Mouse (Mus musculus): ENCODE measurements at regions not wholly inside any gene's neighbourhood (a gene's known extent, or its start where the extent isn't known, plus 50 kb on each side); places are given as distances from the start of the nearest gene placed in this dataset.

DNA sequence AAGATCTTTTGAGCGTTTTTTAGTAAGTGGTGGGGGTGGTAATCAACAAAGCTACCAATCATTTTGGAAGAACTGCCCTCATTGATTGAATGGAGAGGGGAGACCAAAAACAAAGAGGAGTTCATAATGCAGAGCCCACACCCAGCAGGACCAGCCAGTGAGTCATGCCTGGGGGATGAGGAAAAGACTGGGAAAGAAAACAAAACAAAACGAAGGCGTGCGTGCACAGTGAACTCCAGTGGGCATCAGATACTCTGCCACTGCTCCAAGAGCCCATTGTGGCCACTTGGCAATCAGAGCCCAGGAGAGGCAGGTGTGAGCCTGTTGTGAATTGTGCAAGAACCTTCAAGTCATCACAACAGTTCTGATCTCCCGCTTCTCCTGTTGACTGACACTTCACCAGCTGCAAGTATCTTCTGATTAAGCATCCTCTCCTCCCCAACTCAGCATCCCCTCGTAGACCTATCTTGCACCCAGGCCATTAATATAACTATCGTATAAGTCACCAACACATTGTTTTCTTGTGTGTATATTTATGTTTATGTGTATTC, 351.1 kb upstream of the Trib2 start:
- 76% methylated on average over 7 of the region's 7 CpGs for WGBS
- no peak for TF ChIP-seq POLR2A (IDR thresholded peaks at IDR 0.05; ENCODE audit: borderline replicate concordance, insufficient read depth, low read length)
- TF ChIP-seq CTCF (IDR thresholded peaks at IDR 0.05; ENCODE audit: borderline replicate concordance, insufficient read depth, low read depth, low read length) = no peak

DNA sequence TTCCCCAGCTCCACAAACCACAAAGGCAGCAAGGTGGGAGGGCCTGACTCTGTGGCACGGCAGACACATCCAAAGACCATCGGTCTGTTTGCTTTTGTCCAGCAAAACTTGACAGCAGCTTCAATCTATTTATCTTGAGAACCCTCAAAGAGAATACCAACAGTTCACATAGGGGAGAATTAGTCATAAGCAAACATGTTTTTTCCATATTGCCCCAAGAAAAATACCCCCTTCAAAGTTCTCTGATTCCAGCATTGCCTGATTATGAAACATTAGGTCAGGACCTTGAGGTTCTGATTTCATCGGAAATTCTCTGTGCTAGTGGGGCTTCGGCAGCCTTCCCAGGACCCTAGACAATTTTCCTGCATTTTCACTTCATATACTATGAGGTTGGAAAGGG, 348.4 kb upstream of the Trib2 start:
- TF ChIP-seq CTCF (IDR thresholded peaks at IDR 0.05; ENCODE audit: borderline replicate concordance, insufficient read depth, low read depth, low read length) (no peak), POLR2A (IDR thresholded peaks at IDR 0.05; ENCODE audit: borderline replicate concordance, insufficient read depth, low read length) (no peak)
- 95% methylated on average over 4 of the region's 4 CpGs for WGBS

More for the DNA sequence above, 351.1 kb upstream of the Trib2 start:
- Histone ChIP-seq H3K4me3 (replicated peaks; ENCODE audit: insufficient read depth, low read depth, low read length) (no peak overlapping the region), H3K27me3 (ENCODE audit: control insufficient read depth, insufficient read depth, low read length) (no peaks in the 10 kb centered on the region), H3K27ac (ENCODE audit: insufficient read depth, low read length) (no peak overlapping the region), H3K4me1 (ENCODE audit: control insufficient read depth, insufficient read depth, low read length) (no peaks in the 10 kb centered on the region)
- DNase-seq = no peak

DNA sequence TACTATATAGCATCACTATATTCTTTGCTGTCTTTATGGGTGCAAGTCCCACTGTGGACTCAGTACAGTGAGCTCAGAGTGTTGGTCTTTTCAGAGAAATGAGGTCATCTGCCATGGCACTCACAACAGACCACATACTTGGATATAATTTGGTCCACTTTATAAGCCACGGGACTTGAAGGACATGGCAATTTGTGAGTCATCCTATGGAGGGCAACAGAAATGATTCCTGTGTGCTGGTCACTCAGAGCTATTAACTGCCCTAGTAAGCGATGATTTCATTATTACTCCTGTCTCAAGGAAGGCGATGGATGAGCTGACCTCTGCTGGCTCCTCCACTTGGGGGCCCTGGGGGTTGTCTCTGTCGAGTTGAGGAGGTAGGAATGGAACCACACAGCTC, 345.2 kb upstream of the Trib2 start:
- no peak for DNase-seq
- no peak for TF ChIP-seq POLR2A (IDR thresholded peaks at IDR 0.05; ENCODE audit: borderline replicate concordance, insufficient read depth, low read length)
- no peak for TF ChIP-seq CTCF (IDR thresholded peaks at IDR 0.05; ENCODE audit: borderline replicate concordance, insufficient read depth, low read depth, low read length)
- WGBS = 85% methylated on average over 4 of the region's 4 CpGs
- no peak overlapping the region for H3K4me3 ChIP-seq (replicated peaks; ENCODE audit: insufficient read depth, low read depth, low read length)
- no peak overlapping the region for H3K27ac ChIP-seq (ENCODE audit: insufficient read depth, low read length)
- no peaks in the 10 kb centered on the region; the same call in 1 of the 2 replicates for H3K4me1 ChIP-seq (ENCODE audit: control insufficient read depth, insufficient read depth, low read length)
- peaks cover 1% of the 10 kb centered on the region; the same call in 1 of the 2 replicates for H3K27me3 ChIP-seq (ENCODE audit: control insufficient read depth, insufficient read depth, low read length)

More for the DNA sequence above, 348.4 kb upstream of the Trib2 start:
- H3K4me1 ChIP-seq (ENCODE audit: control insufficient read depth, insufficient read depth, low read length) = no peaks in the 10 kb centered on the region
- no peak overlapping the region for H3K4me3 ChIP-seq (replicated peaks; ENCODE audit: insufficient read depth, low read depth, low read length)
- no peak overlapping the region for H3K27ac ChIP-seq (ENCODE audit: insufficient read depth, low read length)
- H3K27me3 ChIP-seq (ENCODE audit: control insufficient read depth, insufficient read depth, low read length) = no peaks in the 10 kb centered on the region; the same call in 1 of the 2 replicates
- no peak for DNase-seq

DNA sequence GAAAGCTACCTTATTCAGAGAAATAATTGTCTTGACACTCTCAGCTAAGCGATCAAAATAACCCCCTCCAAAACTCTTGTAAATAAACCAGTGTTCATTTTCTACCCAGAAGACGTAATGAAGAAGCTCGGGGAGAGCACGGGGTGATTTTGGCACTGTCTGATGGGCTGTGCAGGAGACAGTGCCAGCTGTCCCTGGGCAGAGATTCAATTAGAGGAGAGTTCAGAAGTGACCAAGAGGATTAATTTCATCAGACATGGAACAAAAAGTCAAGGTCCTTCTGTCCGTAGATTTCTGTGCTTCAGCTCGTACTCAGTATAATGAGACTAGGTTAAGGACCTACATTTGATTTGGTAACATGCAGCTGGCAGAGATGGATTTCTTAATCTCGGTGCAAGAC, 341.2 kb upstream of the Trib2 start:
- Histone ChIP-seq H3K27ac (ENCODE audit: insufficient read depth, low read length) (no peak overlapping the region), H3K27me3 (ENCODE audit: control insufficient read depth, insufficient read depth, low read length) (peaks cover 1% of the 10 kb centered on the region; the same call in 1 of the 2 replicates)

DNA sequence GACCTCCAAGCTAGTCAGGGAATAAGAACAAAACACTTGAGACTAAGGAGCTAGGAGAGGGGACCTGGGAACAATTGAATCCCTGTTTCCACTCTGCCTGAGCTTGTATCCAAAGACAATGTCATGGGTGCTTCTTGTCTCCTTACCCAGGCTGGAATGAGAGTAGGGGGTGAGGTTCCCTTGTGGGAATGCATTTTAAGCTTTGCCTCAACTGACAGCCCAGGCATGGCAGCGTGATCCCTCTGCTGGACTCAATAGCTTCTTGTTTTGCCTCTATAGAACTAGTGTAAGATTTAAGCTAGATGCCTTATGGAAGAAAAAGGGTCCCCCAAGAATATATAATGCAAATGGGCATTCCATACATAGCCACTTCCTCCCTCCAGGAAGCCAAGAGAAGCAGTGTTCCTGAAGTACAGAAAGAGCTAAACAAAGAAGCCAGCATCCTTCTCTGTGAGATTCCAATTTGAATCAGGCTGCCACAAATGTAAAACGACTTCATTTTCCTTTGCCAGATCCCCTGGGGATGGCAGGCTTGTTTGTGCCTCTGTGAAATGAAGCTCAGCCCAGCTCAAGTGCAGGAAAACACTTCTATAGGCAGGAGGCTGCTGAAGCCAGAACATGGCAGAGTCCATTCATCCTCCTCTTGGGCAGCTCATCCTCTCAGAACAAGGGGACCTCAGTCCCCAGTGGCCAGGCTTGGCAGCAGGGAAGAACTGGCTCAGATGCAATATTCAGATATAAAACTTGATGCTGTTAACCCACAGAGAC, 339.3 kb upstream of the Trib2 start:
- Histone ChIP-seq H3K27ac (ENCODE audit: insufficient read depth, low read length) (no peak overlapping the region), H3K27me3 (ENCODE audit: control insufficient read depth, insufficient read depth, low read length) (peaks cover 1% of the 10 kb centered on the region; the same call in 1 of the 2 replicates), H3K4me1 (ENCODE audit: control insufficient read depth, insufficient read depth, low read length) (no peaks in the 10 kb centered on the region; the same call in 1 of the 2 replicates), H3K4me3 (replicated peaks; ENCODE audit: insufficient read depth, low read depth, low read length) (no peak overlapping the region)
- TF ChIP-seq POLR2A (IDR thresholded peaks at IDR 0.05; ENCODE audit: borderline replicate concordance, insufficient read depth, low read length) = no peak
- no peak for TF ChIP-seq CTCF (IDR thresholded peaks at IDR 0.05; ENCODE audit: borderline replicate concordance, insufficient read depth, low read depth, low read length)
- DNase-seq = peak in 1 of 2 experiments; percentile 11
- 17% methylated on average over 2 of the region's 2 CpGs for WGBS

More for the DNA sequence above, 341.2 kb upstream of the Trib2 start:
- 1% methylated on average over 7 of the region's 7 CpGs for WGBS
- Histone ChIP-seq H3K4me1 (ENCODE audit: control insufficient read depth, insufficient read depth, low read length) (no peaks in the 10 kb centered on the region; the same call in 1 of the 2 replicates), H3K4me3 (replicated peaks; ENCODE audit: insufficient read depth, low read depth, low read length) (no peak overlapping the region)
- DNase-seq = peak; percentile 22 to 64
- TF ChIP-seq POLR2A (IDR thresholded peaks at IDR 0.05; ENCODE audit: borderline replicate concordance, insufficient read depth, low read length) = no peak
- no peak for TF ChIP-seq CTCF (IDR thresholded peaks at IDR 0.05; ENCODE audit: borderline replicate concordance, insufficient read depth, low read depth, low read length)

DNA sequence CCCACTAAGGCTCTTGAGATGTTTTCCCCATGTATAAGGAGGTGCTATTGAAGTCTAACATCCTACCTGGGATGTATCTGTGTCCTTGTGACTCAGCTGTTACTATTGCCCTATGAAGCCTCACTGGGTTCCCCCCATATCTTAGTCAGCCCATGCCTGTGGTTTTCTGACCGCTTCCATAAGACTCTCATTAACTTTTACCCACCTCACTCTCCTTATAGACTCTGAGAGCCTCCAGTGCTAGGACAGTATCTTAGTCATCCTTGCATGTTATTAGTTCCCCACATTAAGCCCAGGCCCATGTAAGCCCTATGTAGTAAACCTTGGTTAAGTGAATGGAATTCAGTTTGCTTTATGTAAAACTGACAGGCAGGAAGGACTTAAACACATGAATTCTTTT, 337.5 kb upstream of the Trib2 start:
- no peak for DNase-seq
- peaks cover 1% of the 10 kb centered on the region; the same call in 1 of the 2 replicates for H3K27me3 ChIP-seq (ENCODE audit: control insufficient read depth, insufficient read depth, low read length)
- no peak overlapping the region for H3K4me3 ChIP-seq (replicated peaks; ENCODE audit: insufficient read depth, low read depth, low read length)
- H3K4me1 ChIP-seq (ENCODE audit: control insufficient read depth, insufficient read depth, low read length) = no peaks in the 10 kb centered on the region; the same call in 1 of the 2 replicates
- TF ChIP-seq CTCF (IDR thresholded peaks at IDR 0.05; ENCODE audit: borderline replicate concordance, insufficient read depth, low read depth, low read length) (no peak), POLR2A (IDR thresholded peaks at IDR 0.05; ENCODE audit: borderline replicate concordance, insufficient read depth, low read length) (no peak)
- 94% methylated on average over 1 of the region's 1 CpGs for WGBS
- H3K27ac ChIP-seq (ENCODE audit: insufficient read depth, low read length) = no peak overlapping the region

DNA sequence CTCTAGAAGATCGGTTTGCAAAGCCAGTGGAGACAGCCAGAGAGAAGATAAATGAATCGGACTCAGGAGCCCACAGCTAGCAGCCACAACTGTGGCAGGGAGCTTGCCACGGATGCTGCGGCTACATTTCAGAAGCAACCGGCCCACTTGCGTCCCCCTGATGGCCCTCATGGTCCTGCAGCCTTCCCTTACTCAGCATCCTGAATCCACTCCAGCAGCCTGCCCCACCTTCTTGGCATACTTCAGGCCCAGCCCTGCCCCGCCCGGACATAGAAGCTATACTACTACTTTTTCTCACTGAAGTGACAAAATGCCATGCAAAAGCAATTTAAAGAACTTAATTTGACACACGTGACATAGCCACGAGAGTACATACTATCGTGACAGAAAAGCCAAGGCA, 335.4 kb upstream of the Trib2 start:
- WGBS = 70% methylated on average over 11 of the region's 11 CpGs
- DNase-seq = no peak
- H3K4me3 ChIP-seq (replicated peaks; ENCODE audit: insufficient read depth, low read depth, low read length) = no peak overlapping the region
- TF ChIP-seq POLR2A (IDR thresholded peaks at IDR 0.05; ENCODE audit: borderline replicate concordance, insufficient read depth, low read length) = no peak
- no peak for TF ChIP-seq CTCF (IDR thresholded peaks at IDR 0.05; ENCODE audit: borderline replicate concordance, insufficient read depth, low read depth, low read length)
- H3K27ac ChIP-seq (ENCODE audit: insufficient read depth, low read length) = no peak overlapping the region
- no peaks in the 10 kb centered on the region for H3K4me1 ChIP-seq (ENCODE audit: control insufficient read depth, insufficient read depth, low read length)
- H3K27me3 ChIP-seq (ENCODE audit: control insufficient read depth, insufficient read depth, low read length) = no peaks in the 10 kb centered on the region; the same call in 1 of the 2 replicates
